Mouse (Mus musculus) ES-Bruce4 (cell line): ENCODE measurements around the gene Ttc6. TPM values are rescaled to one million over a fixed set of nuclear protein-coding genes. Genes with fewer than 3 reads are reported as not detected.

Source experiments
- H3K27ac ChIP-seq: 2 replicates; pipeline ENCODE4 v1.5.1; 2012; ENCODE audit warnings: low read length, inconsistent platforms; ENCODE audit not compliant: insufficient read depth
- H3K27me3 ChIP-seq: 2 replicates; pipeline ENCODE4 v1.6.1; 2012; ENCODE audit warnings: mild to moderate bottlenecking, low read length, inconsistent platforms; ENCODE audit not compliant: control insufficient read depth, poor library complexity, insufficient read depth, severe bottlenecking
- H3K36me3 ChIP-seq: 2 replicates; pipeline ENCODE4 v1.6.1; 2012; ENCODE audit warnings: inconsistent platforms, mild to moderate bottlenecking, low read length, moderate library complexity; ENCODE audit not compliant: control insufficient read depth, poor library complexity, insufficient read depth, severe bottlenecking
- H3K4me1 ChIP-seq: one replicate; pipeline ENCODE4 v1.8.1; 2011; ENCODE audit warnings: low read length; ENCODE audit not compliant: control insufficient read depth, insufficient read depth
- H3K4me3 ChIP-seq: 2 replicates; pipeline ENCODE4 v1.5.1; 2011; ENCODE audit warnings: low read depth, mild to moderate bottlenecking, low read length
- H3K9ac ChIP-seq: 2 replicates; pipeline ENCODE4 v1.6.1; 2012; ENCODE audit warnings: low read depth, mild to moderate bottlenecking, inconsistent platforms; ENCODE audit not compliant: poor library complexity, severe bottlenecking
- H3K9me3 ChIP-seq: replicated peaks from 2 replicates; pipeline ENCODE4 v1.6.1; 2012; ENCODE audit warnings: mild to moderate bottlenecking, low read length, inconsistent platforms; ENCODE audit not compliant: control insufficient read depth, poor library complexity, insufficient read depth, severe bottlenecking
- CTCF ChIP-seq: IDR thresholded peaks from one replicate; pipeline ENCODE4 v1.8.1; 2011; ENCODE audit warnings: low read depth, low read length
- EP300 ChIP-seq: IDR thresholded peaks from 2 replicates; pipeline ENCODE4 v1.6.1; 2011; ENCODE audit warnings: low read depth, low read length; ENCODE audit not compliant: insufficient read depth
- POLR2A ChIP-seq: IDR thresholded peaks from one replicate; pipeline ENCODE4 v1.8.1; 2011; ENCODE audit warnings: low read length; ENCODE audit not compliant: insufficient read depth
- polyA plus RNA-seq: library from polyadenylated mRNA; stranded (reverse); fragments of >200 nt; gene quantifications from 2 replicates; pipeline ENCODE4 v1.2.4, GENCODE M21; 2011; ENCODE audit warnings: low read depth; ENCODE audit not compliant: missing spikeins, insufficient read depth, insufficient read length

Gene Ttc6
- polyA plus RNA-seq, 1 experiment = 0.22 TPM

- H3K27me3 ChIP-seq = peaks cover 36% of the 10 kb centered on the region
- H3K4me3 ChIP-seq = peak overlapping the region; percentile 43
- no peaks in the 10 kb centered on the region for H3K36me3 ChIP-seq
- H3K9me3 ChIP-seq = no peaks in the 10 kb centered on the region
- no peak overlapping the region for H3K27ac ChIP-seq
- no peaks in the 10 kb centered on the region for H3K4me1 ChIP-seq
- H3K9ac ChIP-seq = peak overlapping the region; percentile 76
- TF ChIP-seq POLR2A (no peak), EP300 (no peak), CTCF (no peak)
Observed at GRCm38 (mm10) chr12:57534879-57535611, 28.9 kb upstream of the Ttc6 start.

DNA sequence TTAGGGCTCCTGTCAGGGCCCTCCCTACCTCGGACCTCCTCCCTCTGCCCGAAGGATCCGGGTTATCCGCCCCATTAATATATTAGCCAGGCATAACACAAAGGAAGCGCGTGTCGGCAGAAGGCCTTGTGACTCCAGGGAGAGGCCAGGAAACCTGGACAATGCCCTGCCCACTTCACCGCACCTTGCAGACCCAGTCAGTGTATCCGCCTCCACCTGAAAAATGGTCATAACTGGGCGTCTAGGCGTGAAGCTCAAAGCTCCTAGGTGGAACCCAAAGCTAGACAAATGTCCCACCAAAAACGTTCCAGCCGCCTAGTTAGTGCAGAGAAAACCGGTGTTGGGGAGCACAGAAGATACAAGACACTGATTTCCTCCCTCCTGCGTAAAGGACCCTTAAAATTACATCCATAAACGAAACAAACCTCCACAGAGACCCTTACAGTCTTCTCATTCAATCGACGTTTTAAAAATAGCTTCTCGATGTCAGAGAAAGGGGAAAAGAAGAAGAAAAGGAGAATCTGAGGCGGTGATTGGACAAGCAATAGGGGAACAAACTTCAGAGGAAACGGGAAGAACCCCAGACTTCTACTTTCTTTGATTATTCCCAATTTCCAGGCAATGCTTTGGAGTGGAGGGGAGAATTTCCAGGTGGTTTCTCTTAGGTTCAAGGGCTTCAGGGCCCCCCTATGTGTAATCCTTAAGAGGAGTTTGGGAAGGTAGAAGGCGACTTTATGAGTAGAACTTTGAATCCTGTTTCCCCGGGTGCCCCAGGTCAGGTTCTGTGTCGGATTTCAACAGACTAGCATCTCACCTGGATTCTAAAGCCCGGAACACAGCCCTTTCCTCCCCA lies 27.6 kb upstream of the Ttc6 start:
- peaks cover 38% of the 10 kb centered on the region for H3K27me3 ChIP-seq
- no peaks in the 10 kb centered on the region for H3K36me3 ChIP-seq
- no peaks in the 10 kb centered on the region for H3K4me1 ChIP-seq
- no peak overlapping the region for H3K9ac ChIP-seq
- H3K4me3 ChIP-seq = no peak overlapping the region
- H3K27ac ChIP-seq = no peak overlapping the region
- H3K9me3 ChIP-seq = no peaks in the 10 kb centered on the region
- no peak for TF ChIP-seq CTCF
- TF ChIP-seq POLR2A = no peak
- no peak for TF ChIP-seq EP300

DNA sequence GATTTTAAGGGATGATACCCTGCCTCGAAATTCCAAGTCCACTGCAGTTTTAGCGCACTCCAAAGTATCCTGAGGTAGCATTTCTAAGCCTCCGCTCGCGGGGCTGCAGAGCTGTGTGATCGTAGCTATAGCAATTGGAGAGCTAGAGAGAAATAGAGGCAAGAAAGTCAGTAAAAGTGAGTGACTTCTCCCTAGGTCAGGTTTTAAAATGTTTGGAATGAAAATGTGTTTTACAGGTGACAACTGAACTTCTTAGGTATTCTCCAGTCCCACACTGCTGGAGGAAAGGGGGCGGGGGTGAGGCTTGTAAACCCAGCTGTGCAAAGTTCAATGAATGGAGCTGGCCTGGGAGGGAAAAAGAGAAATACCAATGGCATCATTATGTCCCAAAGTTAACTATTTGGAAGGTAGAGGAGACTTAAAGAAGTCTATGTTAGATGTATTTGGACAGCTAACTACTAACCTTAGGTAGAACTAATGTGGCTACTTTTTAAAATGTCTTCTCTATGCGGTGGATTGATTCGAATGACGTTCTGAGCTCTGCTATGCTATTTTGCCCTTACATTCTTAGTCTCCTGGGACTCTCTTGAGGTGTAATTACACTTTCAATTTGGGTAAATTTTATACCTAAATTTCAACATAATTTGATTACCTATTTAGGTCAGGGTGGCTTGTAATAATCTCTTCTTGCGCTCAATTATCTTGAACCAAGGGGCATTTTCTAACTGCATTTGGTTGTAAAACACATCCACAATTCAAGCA lies 26.8 kb upstream of the Ttc6 start:
- peaks cover 38% of the 10 kb centered on the region for H3K27me3 ChIP-seq
- no peak overlapping the region for H3K27ac ChIP-seq
- H3K4me3 ChIP-seq = no peak overlapping the region
- H3K4me1 ChIP-seq = no peaks in the 10 kb centered on the region
- H3K9ac ChIP-seq = no peak overlapping the region
- no peaks in the 10 kb centered on the region for H3K9me3 ChIP-seq
- TF ChIP-seq POLR2A (no peak), CTCF (no peak), EP300 (no peak)
- H3K36me3 ChIP-seq = no peaks in the 10 kb centered on the region

- Histone ChIP-seq H3K9me3 (no peaks in the 10 kb centered on the region), H3K9ac (peak overlapping the region; percentile 38), H3K27ac (no peak overlapping the region), H3K4me3 (peak overlapping the region; percentile 50), H3K36me3 (no peaks in the 10 kb centered on the region), H3K27me3 (peaks cover 36% of the 10 kb centered on the region), H3K4me1 (no peaks in the 10 kb centered on the region)
- no peak for TF ChIP-seq POLR2A
- no peak for TF ChIP-seq CTCF
- no peak for TF ChIP-seq EP300
Observed at GRCm38 (mm10) chr12:57537791-57538587, 25.9 kb upstream of the Ttc6 start.
